Mouse (Mus musculus): ENCODE measurements around the gene Pmfbp1. TPM values are rescaled to one million over a fixed set of nuclear protein-coding genes. Genes with fewer than 3 reads are reported as not detected.

Gene Pmfbp1
- polyA plus RNA-seq, 1 experiment from 2014 or later = 0.12 TPM

- Histone ChIP-seq H3K9ac (ENCODE audit: low read length) (no peak overlapping the region), H3K4me3 (ENCODE audit: low read depth, low read length) (no peak overlapping the region), H3K36me3 (ENCODE audit: control insufficient read depth, insufficient read depth, low read length) (no peaks in the 10 kb centered on the region), H3K4me1 (ENCODE audit: control insufficient read depth, insufficient read depth, low read length) (no peaks in the 10 kb centered on the region), H3K27ac (replicated peaks; ENCODE audit: low read depth, low read length) (no peak overlapping the region), H3K9me3 (ENCODE audit: control insufficient read depth, low read length) (no peaks in the 10 kb centered on the region), H3K4me2 (ENCODE audit: low read depth, severe bottlenecking) (no peak overlapping the region), H3K27me3 (ENCODE audit: control insufficient read depth, insufficient read depth, low read length) (no peaks in the 10 kb centered on the region)
- DNase-seq (ENCODE audit: low spot score) = no peak
- ATAC-seq (ENCODE audit: insufficient number of reproducible peaks, low FRiP score, low TSS enrichment, low read depth) = no peak
- 89% methylated on average over 2 of the region's 2 CpGs for WGBS
Observed at GRCm38 (mm10) chr8:109524008-109524407, 30.2 kb downstream of the Pmfbp1 start.

- H3K27me3 ChIP-seq (ENCODE audit: control insufficient read depth, insufficient read depth, low read length) = no peaks in the 10 kb centered on the region
- ATAC-seq (ENCODE audit: insufficient number of reproducible peaks, low FRiP score, low TSS enrichment, low read depth) (no peak), DNase-seq (ENCODE audit: low spot score) (peak; percentile 76)
- no peak overlapping the region for H3K4me3 ChIP-seq (ENCODE audit: low read depth, low read length)
- 0 out of 2 replicates have a peak, but pooled peaks cover 3% of the 10 kb centered on the region for H3K4me1 ChIP-seq (ENCODE audit: control insufficient read depth, insufficient read depth, low read length)
- H3K36me3 ChIP-seq (ENCODE audit: control insufficient read depth, insufficient read depth, low read length) = no peaks in the 10 kb centered on the region
- no peak overlapping the region for H3K9ac ChIP-seq (ENCODE audit: low read length)
- H3K27ac ChIP-seq (replicated peaks; ENCODE audit: low read depth, low read length) = no peak overlapping the region
- no peak overlapping the region for H3K4me2 ChIP-seq (ENCODE audit: low read depth, severe bottlenecking)
- 90% methylated on average over 19 of the region's 19 CpGs for WGBS
- no peaks in the 10 kb centered on the region for H3K9me3 ChIP-seq (ENCODE audit: control insufficient read depth, low read length)
Observed at GRCm38 (mm10) chr8:109535140-109535990, 41.5 kb downstream of the Pmfbp1 start.

GRCm38 (mm10) chr8:109536703-109537102, 42.9 kb downstream of the Pmfbp1 start:
- Histone ChIP-seq H3K27me3 (ENCODE audit: control insufficient read depth, insufficient read depth, low read length) (no peaks in the 10 kb centered on the region), H3K27ac (replicated peaks; ENCODE audit: low read depth, low read length) (no peak overlapping the region), H3K4me1 (ENCODE audit: control insufficient read depth, insufficient read depth, low read length) (0 out of 2 replicates have a peak, but pooled peaks cover 3% of the 10 kb centered on the region), H3K9ac (ENCODE audit: low read length) (no peak overlapping the region), H3K4me2 (ENCODE audit: low read depth, severe bottlenecking) (peak overlapping the region; percentile 32; the same call in 1 of the 2 replicates), H3K4me3 (ENCODE audit: low read depth, low read length) (no peak overlapping the region), H3K36me3 (ENCODE audit: control insufficient read depth, insufficient read depth, low read length) (no peaks in the 10 kb centered on the region), H3K9me3 (ENCODE audit: control insufficient read depth, low read length) (no peaks in the 10 kb centered on the region)
- WGBS = 4% methylated on average over 5 of the region's 5 CpGs
- ATAC-seq (ENCODE audit: insufficient number of reproducible peaks, low FRiP score, low TSS enrichment, low read depth) (peak; percentile 78), DNase-seq (ENCODE audit: low spot score) (peak; percentile 95)

GRCm38 (mm10) chr8:109542165-109542564, 48.3 kb downstream of the Pmfbp1 start:
- no peak overlapping the region for H3K27ac ChIP-seq (replicated peaks; ENCODE audit: low read depth, low read length)
- H3K9ac ChIP-seq (ENCODE audit: low read length) = no peak overlapping the region
- H3K4me3 ChIP-seq (ENCODE audit: low read depth, low read length) = no peak overlapping the region
- no peak overlapping the region for H3K4me2 ChIP-seq (ENCODE audit: low read depth, severe bottlenecking)
- no peaks in the 10 kb centered on the region for H3K27me3 ChIP-seq (ENCODE audit: control insufficient read depth, insufficient read depth, low read length)
- peaks cover 4% of the 10 kb centered on the region for H3K36me3 ChIP-seq (ENCODE audit: control insufficient read depth, insufficient read depth, low read length)
- no peaks in the 10 kb centered on the region for H3K4me1 ChIP-seq (ENCODE audit: control insufficient read depth, insufficient read depth, low read length)
- no peak for ATAC-seq (ENCODE audit: insufficient number of reproducible peaks, low FRiP score, low TSS enrichment, low read depth)
- no peak for DNase-seq (ENCODE audit: low spot score)
- 76% methylated on average over 5 of the region's 5 CpGs for WGBS
- no peaks in the 10 kb centered on the region for H3K9me3 ChIP-seq (ENCODE audit: control insufficient read depth, low read length)

GRCm38 (mm10) chr8:109542748-109543519, 49.1 kb downstream of the Pmfbp1 start:
- Histone ChIP-seq H3K27ac (replicated peaks; ENCODE audit: low read depth, low read length) (no peak overlapping the region), H3K36me3 (ENCODE audit: control insufficient read depth, insufficient read depth, low read length) (peaks cover 10% of the 10 kb centered on the region), H3K4me3 (ENCODE audit: low read depth, low read length) (no peak overlapping the region), H3K4me2 (ENCODE audit: low read depth, severe bottlenecking) (no peak overlapping the region), H3K9me3 (ENCODE audit: control insufficient read depth, low read length) (no peaks in the 10 kb centered on the region), H3K27me3 (ENCODE audit: control insufficient read depth, insufficient read depth, low read length) (no peaks in the 10 kb centered on the region), H3K4me1 (ENCODE audit: control insufficient read depth, insufficient read depth, low read length) (no peaks in the 10 kb centered on the region), H3K9ac (ENCODE audit: low read length) (no peak overlapping the region)
- ATAC-seq (ENCODE audit: insufficient number of reproducible peaks, low FRiP score, low TSS enrichment, low read depth) = no peak
- WGBS = 78% methylated on average over 8 of the region's 8 CpGs
- no peak for DNase-seq (ENCODE audit: low spot score)

- no peak overlapping the region for H3K9ac ChIP-seq (ENCODE audit: low read length)
- peaks cover 18% of the 10 kb centered on the region for H3K36me3 ChIP-seq (ENCODE audit: control insufficient read depth, insufficient read depth, low read length)
- no peaks in the 10 kb centered on the region for H3K9me3 ChIP-seq (ENCODE audit: control insufficient read depth, low read length)
- H3K27ac ChIP-seq (replicated peaks; ENCODE audit: low read depth, low read length) = no peak overlapping the region
- no peak overlapping the region for H3K4me3 ChIP-seq (ENCODE audit: low read depth, low read length)
- H3K4me2 ChIP-seq (ENCODE audit: low read depth, severe bottlenecking) = no peak overlapping the region
- DNase-seq (ENCODE audit: low spot score) = no peak
- no peaks in the 10 kb centered on the region for H3K4me1 ChIP-seq (ENCODE audit: control insufficient read depth, insufficient read depth, low read length)
- WGBS = 69% methylated on average over 1 of the region's 3 CpGs
- ATAC-seq (ENCODE audit: insufficient number of reproducible peaks, low FRiP score, low TSS enrichment, low read depth) = no peak
- no peaks in the 10 kb centered on the region for H3K27me3 ChIP-seq (ENCODE audit: control insufficient read depth, insufficient read depth, low read length)
Observed at GRCm38 (mm10) chr8:109544049-109544448, 50.2 kb downstream of the Pmfbp1 start.

- H3K4me2 ChIP-seq (ENCODE audit: low read depth, severe bottlenecking) = no peak overlapping the region
- no peak overlapping the region for H3K27ac ChIP-seq (replicated peaks; ENCODE audit: low read depth, low read length)
- no peaks in the 10 kb centered on the region for H3K9me3 ChIP-seq (ENCODE audit: control insufficient read depth, low read length)
- no peaks in the 10 kb centered on the region for H3K4me1 ChIP-seq (ENCODE audit: control insufficient read depth, insufficient read depth, low read length)
- peaks cover 56% of the 10 kb centered on the region for H3K36me3 ChIP-seq (ENCODE audit: control insufficient read depth, insufficient read depth, low read length)
- no peak overlapping the region for H3K4me3 ChIP-seq (ENCODE audit: low read depth, low read length)
- ATAC-seq (ENCODE audit: insufficient number of reproducible peaks, low FRiP score, low TSS enrichment, low read depth) (no peak), DNase-seq (ENCODE audit: low spot score) (peak; percentile 55)
- 42% methylated on average over 3 of the region's 3 CpGs for WGBS
- no peaks in the 10 kb centered on the region for H3K27me3 ChIP-seq (ENCODE audit: control insufficient read depth, insufficient read depth, low read length)
- no peak overlapping the region for H3K9ac ChIP-seq (ENCODE audit: low read length)
Observed at GRCm38 (mm10) chr8:109551663-109552062, 57.8 kb downstream of the Pmfbp1 start.

GRCm38 (mm10) chr8:109563881-109564280, 70.1 kb downstream of the Pmfbp1 start:
- Histone ChIP-seq H3K4me2 (ENCODE audit: low read depth, severe bottlenecking) (no peak overlapping the region; the same call in 1 of the 2 replicates), H3K4me1 (ENCODE audit: control insufficient read depth, insufficient read depth, low read length) (peaks cover 3% of the 10 kb centered on the region; the same call in 1 of the 2 replicates), H3K9ac (ENCODE audit: low read length) (no peak overlapping the region), H3K4me3 (ENCODE audit: low read depth, low read length) (no peak overlapping the region), H3K27me3 (ENCODE audit: control insufficient read depth, insufficient read depth, low read length) (no peaks in the 10 kb centered on the region), H3K36me3 (ENCODE audit: control insufficient read depth, insufficient read depth, low read length) (peaks cover 22% of the 10 kb centered on the region), H3K27ac (replicated peaks; ENCODE audit: low read depth, low read length) (no peak overlapping the region), H3K9me3 (ENCODE audit: control insufficient read depth, low read length) (no peaks in the 10 kb centered on the region)
- 84% methylated on average over 2 of the region's 2 CpGs for WGBS
- no peak for ATAC-seq (ENCODE audit: insufficient number of reproducible peaks, low FRiP score, low TSS enrichment, low read depth)
- DNase-seq (ENCODE audit: low spot score) = no peak

Data from limb, embryonic 11.5 days (tissue).